Mouse (Mus musculus): ENCODE results near the gene Jak3. TPM values are rescaled to one million over a fixed set of nuclear protein-coding genes. Genes with fewer than 3 reads are reported as not detected.

Gene Jak3
- polyA plus RNA-seq, 1 experiment from 2014 or later: 4.2 TPM

GRCm38 (mm10) chr8:71637149-71638095 lies 38.7 kb upstream of the Jak3 start:
- Histone ChIP-seq H3K4me1 (peaks cover 12% of the 10 kb centered on the region), H3K9ac (no peak overlapping the region), H3K9me3 (peaks cover 8% of the 10 kb centered on the region), H3K36me3 (no peaks in the 10 kb centered on the region), H3K27ac (no peak overlapping the region), H3K4me3 (no peak overlapping the region), H3K27me3 (peaks cover 55% of the 10 kb centered on the region), H3K4me2 (replicated peaks) (no peak overlapping the region)
- WGBS: 70% methylated on average over 8 of the region's 8 CpGs
- no peak for ATAC-seq (ENCODE audit: low FRiP score, low read depth)

GRCm38 (mm10) chr8:71638321-71638720 lies 37.8 kb upstream of the Jak3 start:
- no peaks in the 10 kb centered on the region for H3K36me3 ChIP-seq
- H3K4me2 ChIP-seq (replicated peaks): no peak overlapping the region
- ATAC-seq (ENCODE audit: low FRiP score, low read depth): no peak
- no peak overlapping the region for H3K27ac ChIP-seq
- peak overlapping the region; percentile 25; the same call in 1 of the 2 replicates for H3K9ac ChIP-seq
- 66% methylated on average over 6 of the region's 6 CpGs for WGBS
- no peaks in the 10 kb centered on the region for H3K9me3 ChIP-seq
- H3K4me3 ChIP-seq: no peak overlapping the region
- H3K27me3 ChIP-seq: peaks cover 46% of the 10 kb centered on the region
- H3K4me1 ChIP-seq: peaks cover 12% of the 10 kb centered on the region

GRCm38 (mm10) chr8:71639318-71639717 lies 36.8 kb upstream of the Jak3 start:
- peaks cover 38% of the 10 kb centered on the region for H3K27me3 ChIP-seq
- WGBS: 84% methylated on average over 4 of the region's 4 CpGs

DNA sequence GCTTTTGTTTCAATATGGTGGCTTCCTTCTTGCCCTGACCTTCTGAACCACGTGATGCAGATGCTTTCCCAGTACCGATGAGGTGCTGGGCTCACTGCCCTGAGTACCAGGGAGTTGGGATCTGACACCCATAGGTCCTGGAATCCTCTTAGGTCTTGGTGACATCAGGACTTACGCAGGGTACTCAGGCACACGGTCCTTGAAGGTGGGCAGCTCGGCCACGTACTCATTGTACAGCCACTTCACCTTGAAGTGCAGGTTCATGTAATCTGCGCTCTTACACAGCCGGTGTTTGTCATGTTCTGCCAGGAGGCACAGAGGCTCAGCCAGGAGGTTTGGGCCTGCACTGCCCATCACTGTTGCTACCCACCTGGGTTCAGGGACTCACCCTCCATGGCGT lies 30.6 kb upstream of the Jak3 start:
- WGBS: 77% methylated on average over 9 of the region's 9 CpGs
- no peak overlapping the region for H3K27ac ChIP-seq
- no peak for ATAC-seq (ENCODE audit: low FRiP score, low read depth)

More at GRCm38 (mm10) chr8:71639318-71639717, 36.8 kb upstream of the Jak3 start:
- ATAC-seq (ENCODE audit: low FRiP score, low read depth): no peak
- no peaks in the 10 kb centered on the region for H3K36me3 ChIP-seq
- no peak overlapping the region for H3K9ac ChIP-seq
- peaks cover 4% of the 10 kb centered on the region for H3K4me1 ChIP-seq
- no peak overlapping the region for H3K27ac ChIP-seq
- no peaks in the 10 kb centered on the region for H3K9me3 ChIP-seq
- no peak overlapping the region for H3K4me3 ChIP-seq
- no peak overlapping the region for H3K4me2 ChIP-seq (replicated peaks)

GRCm38 (mm10) chr8:71654600-71654999 lies 21.5 kb upstream of the Jak3 start:
- no peaks in the 10 kb centered on the region for H3K9me3 ChIP-seq
- H3K4me2 ChIP-seq (replicated peaks): peak overlapping the region; percentile 53
- H3K4me1 ChIP-seq: peaks cover 12% of the 10 kb centered on the region
- H3K27ac ChIP-seq: no peak overlapping the region
- H3K9ac ChIP-seq: peak overlapping the region; percentile 19; the same call in 1 of the 2 replicates
- no peak for ATAC-seq (ENCODE audit: low FRiP score, low read depth)
- H3K4me3 ChIP-seq: peak overlapping the region; percentile 29
- 1% methylated on average over 23 of the region's 24 CpGs for WGBS
- H3K27me3 ChIP-seq: peaks cover 85% of the 10 kb centered on the region
- no peaks in the 10 kb centered on the region for H3K36me3 ChIP-seq

More for the DNA sequence above, 30.6 kb upstream of the Jak3 start:
- H3K9ac ChIP-seq: no peak overlapping the region
- H3K9me3 ChIP-seq: no peaks in the 10 kb centered on the region
- no peaks in the 10 kb centered on the region for H3K4me1 ChIP-seq
- H3K27me3 ChIP-seq: 0 out of 2 replicates have a peak, but pooled peaks cover 6% of the 10 kb centered on the region
- no peaks in the 10 kb centered on the region for H3K36me3 ChIP-seq
- H3K4me2 ChIP-seq (replicated peaks): no peak overlapping the region
- H3K4me3 ChIP-seq: no peak overlapping the region

DNA sequence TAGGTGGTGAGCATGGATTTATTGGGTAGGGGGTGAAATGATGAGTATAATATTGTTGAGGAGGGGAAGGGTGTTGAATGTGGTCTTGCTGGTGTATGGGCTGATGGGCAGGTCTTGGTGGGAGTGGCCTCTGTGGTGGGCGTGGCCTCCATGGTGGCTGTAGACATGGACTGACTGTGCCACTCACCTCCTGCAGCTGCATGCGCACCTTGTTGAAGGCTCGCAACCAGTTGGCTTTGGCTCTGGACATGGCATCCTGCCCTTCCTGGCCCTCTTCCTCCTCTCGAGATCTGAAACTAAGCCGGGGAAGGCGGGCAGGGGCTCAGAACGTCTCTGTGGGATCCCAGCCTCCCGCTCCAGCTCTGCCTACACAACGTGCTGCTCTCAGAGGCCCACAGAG lies 18.3 kb upstream of the Jak3 start:
- Histone ChIP-seq H3K9me3 (no peaks in the 10 kb centered on the region), H3K4me3 (no peak overlapping the region), H3K27me3 (peaks cover 97% of the 10 kb centered on the region), H3K9ac (no peak overlapping the region), H3K27ac (no peak overlapping the region), H3K4me2 (replicated peaks) (no peak overlapping the region), H3K36me3 (no peaks in the 10 kb centered on the region), H3K4me1 (peaks cover 12% of the 10 kb centered on the region)
- WGBS: 29% methylated on average over 9 of the region's 9 CpGs
- ATAC-seq (ENCODE audit: low FRiP score, low read depth): no peak

GRCm38 (mm10) chr8:71658515-71659049 lies 17.5 kb upstream of the Jak3 start:
- no peaks in the 10 kb centered on the region for H3K36me3 ChIP-seq
- ATAC-seq (ENCODE audit: low FRiP score, low read depth): no peak
- H3K27me3 ChIP-seq: peaks cover 97% of the 10 kb centered on the region

GRCm38 (mm10) chr8:71659751-71660150 lies 16.3 kb upstream of the Jak3 start:
- Histone ChIP-seq H3K4me3 (no peak overlapping the region), H3K4me1 (peaks cover 3% of the 10 kb centered on the region), H3K36me3 (no peaks in the 10 kb centered on the region), H3K27ac (no peak overlapping the region), H3K4me2 (replicated peaks) (no peak overlapping the region), H3K9ac (no peak overlapping the region), H3K9me3 (no peaks in the 10 kb centered on the region), H3K27me3 (peaks cover 92% of the 10 kb centered on the region)
- ATAC-seq (ENCODE audit: low FRiP score, low read depth): no peak
- 73% methylated on average over 1 of the region's 1 CpGs for WGBS

More at GRCm38 (mm10) chr8:71658515-71659049, 17.5 kb upstream of the Jak3 start:
- Histone ChIP-seq H3K4me1 (peaks cover 12% of the 10 kb centered on the region), H3K27ac (no peak overlapping the region), H3K4me2 (replicated peaks) (no peak overlapping the region), H3K9me3 (no peaks in the 10 kb centered on the region), H3K9ac (no peak overlapping the region), H3K4me3 (no peak overlapping the region)
- 36% methylated on average over 17 of the region's 17 CpGs for WGBS

DNA sequence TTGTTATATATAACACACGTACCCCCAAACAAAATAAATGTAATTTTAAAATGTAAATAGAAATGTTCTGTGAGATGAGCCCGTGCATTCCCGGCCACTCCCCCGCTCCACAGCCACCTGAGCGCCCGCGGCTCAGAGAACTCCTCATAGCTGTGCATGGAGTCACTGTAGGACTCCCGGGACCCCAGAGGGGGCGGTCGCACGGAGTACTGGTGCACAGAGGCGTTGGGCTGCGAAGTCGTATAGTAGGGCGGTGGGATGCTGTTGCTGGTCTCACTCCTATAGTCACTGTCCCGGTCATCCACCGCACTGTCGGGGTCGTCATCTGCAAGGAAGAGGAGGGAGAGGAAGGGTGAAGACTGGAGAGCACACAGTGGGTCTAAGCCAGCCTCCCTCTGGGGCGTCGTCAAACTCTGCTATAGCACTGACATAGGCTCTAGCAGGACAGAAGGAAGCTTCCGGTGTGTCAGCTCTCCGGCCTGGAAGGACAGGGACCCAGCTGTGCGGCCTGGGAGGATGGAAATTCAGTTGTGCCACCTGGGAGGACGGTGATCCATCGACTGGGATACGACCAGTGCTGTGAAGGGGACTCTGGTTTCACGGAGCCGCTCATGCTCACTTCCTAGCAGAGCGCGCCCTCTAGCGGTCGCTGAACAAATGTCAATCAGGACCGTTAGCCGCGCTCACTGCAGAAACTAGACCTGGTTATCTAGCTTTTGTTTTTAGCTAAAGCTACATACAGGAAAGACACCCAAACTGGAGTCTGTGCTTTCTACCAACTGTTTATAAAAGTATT lies 15.6 kb upstream of the Jak3 start:
- H3K27me3 ChIP-seq: peaks cover 90% of the 10 kb centered on the region
- H3K27ac ChIP-seq: no peak overlapping the region
- no peaks in the 10 kb centered on the region for H3K9me3 ChIP-seq
- H3K9ac ChIP-seq: no peak overlapping the region
- H3K36me3 ChIP-seq: no peaks in the 10 kb centered on the region
- ATAC-seq (ENCODE audit: low FRiP score, low read depth): peak; percentile 63
- no peaks in the 10 kb centered on the region for H3K4me1 ChIP-seq
- no peak overlapping the region for H3K4me3 ChIP-seq
- 0 out of 2 replicates have a peak overlapping the region, but pooled peaks have one; percentile 22 for H3K4me2 ChIP-seq (replicated peaks)
- 5% methylated on average over 36 of the region's 36 CpGs for WGBS

GRCm38 (mm10) chr8:71665331-71666130 lies 10.6 kb upstream of the Jak3 start:
- Histone ChIP-seq H3K27ac (no peak overlapping the region), H3K27me3 (peaks cover 90% of the 10 kb centered on the region), H3K36me3 (no peaks in the 10 kb centered on the region), H3K4me2 (replicated peaks) (peak overlapping the region; percentile 47), H3K4me3 (0 out of 2 replicates have a peak overlapping the region, but pooled peaks have one; percentile 2), H3K9me3 (no peaks in the 10 kb centered on the region), H3K9ac (no peak overlapping the region), H3K4me1 (peaks cover 26% of the 10 kb centered on the region)
- ATAC-seq (ENCODE audit: low FRiP score, low read depth): 0 out of 2 replicates have a peak, but pooled peaks have one; percentile 52
- WGBS: 2% methylated on average over 22 of the region's 22 CpGs

DNA sequence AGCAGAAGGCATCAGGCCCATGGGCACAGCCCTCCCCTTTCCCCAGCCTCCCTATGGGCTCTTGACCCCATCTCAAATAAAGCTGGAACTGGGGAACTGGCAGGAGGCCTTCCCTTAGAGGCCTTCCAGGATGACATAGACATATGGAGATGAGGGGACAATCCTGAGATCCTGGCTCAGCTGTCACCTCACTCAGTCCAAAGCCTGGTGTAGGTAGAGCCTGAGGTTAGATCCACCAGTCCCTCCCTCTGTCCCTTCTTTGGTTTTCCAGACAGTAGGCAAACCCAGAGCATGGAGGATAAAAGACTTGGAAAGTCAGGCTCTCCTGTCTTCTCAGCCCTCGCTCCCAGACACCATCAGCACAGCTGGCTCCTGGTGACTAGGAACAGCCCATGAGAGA lies 9.2 kb upstream of the Jak3 start:
- Histone ChIP-seq H3K4me3 (no peak overlapping the region), H3K9ac (no peak overlapping the region; the same call in 1 of the 2 replicates), H3K27me3 (peaks cover 90% of the 10 kb centered on the region), H3K4me1 (peaks cover 36% of the 10 kb centered on the region), H3K9me3 (no peaks in the 10 kb centered on the region), H3K4me2 (replicated peaks) (no peak overlapping the region), H3K36me3 (no peaks in the 10 kb centered on the region), H3K27ac (no peak overlapping the region)
- no peak for ATAC-seq (ENCODE audit: low FRiP score, low read depth)
- 31% methylated on average over 1 of the region's 1 CpGs for WGBS

Data from limb, embryonic 13.5 days (tissue).